Mouse (Mus musculus): Measurements from ENCODE around the gene Amotl1. TPM values are rescaled to one million over a fixed set of nuclear protein-coding genes. Genes with fewer than 3 reads are reported as not detected.

The Amotl1 gene
- total and polyA plus RNA-seq, 2 experiments from 2014 or later, result 11.7 to 70.2 TPM

GRCm38 (mm10) chr9:14560545-14560944, 84.3 kb downstream of the Amotl1 start:
- Histone ChIP-seq H3K9ac (replicated peaks; ENCODE audit: low read depth, low read length) (no peak overlapping the region), H3K4me2 (ENCODE audit: low read depth, low read length) (no peak overlapping the region), H3K27me3 (ENCODE audit: control insufficient read depth, insufficient read depth, low read length) (no peaks in the 10 kb centered on the region), H3K36me3 (replicated peaks; ENCODE audit: control insufficient read depth, insufficient read depth, low read length) (peaks cover 93% of the 10 kb centered on the region), H3K4me3 (ENCODE audit: low read depth, low read length) (no peak overlapping the region), H3K4me1 (ENCODE audit: control insufficient read depth, insufficient read depth) (no peaks in the 10 kb centered on the region), H3K27ac (ENCODE audit: low read depth) (no peak overlapping the region), H3K9me3 (replicated peaks; ENCODE audit: control insufficient read depth, low read length) (no peaks in the 10 kb centered on the region)
- no peak for TF ChIP-seq EP300 (IDR thresholded peaks at IDR 0.05; ENCODE audit: low read depth)
- DNase-seq (ENCODE audit: low spot score) (no peak), ATAC-seq (ENCODE audit: insufficient read depth, low read depth) (no peak)
- 88% methylated on average over 4 of the region's 4 CpGs for WGBS

- ATAC-seq (ENCODE audit: insufficient read depth, low read depth), result no peak
Observed at GRCm38 (mm10) chr9:14559996-14560395, 84.9 kb downstream of the Amotl1 start.

GRCm38 (mm10) chr9:14559430-14559829, 85.4 kb downstream of the Amotl1 start:
- Histone ChIP-seq H3K4me3 (ENCODE audit: low read depth, low read length) (no peak overlapping the region), H3K27me3 (ENCODE audit: control insufficient read depth, insufficient read depth, low read length) (no peaks in the 10 kb centered on the region), H3K4me1 (ENCODE audit: control insufficient read depth, insufficient read depth) (no peaks in the 10 kb centered on the region), H3K4me2 (ENCODE audit: low read depth, low read length) (no peak overlapping the region), H3K9ac (replicated peaks; ENCODE audit: low read depth, low read length) (no peak overlapping the region), H3K36me3 (replicated peaks; ENCODE audit: control insufficient read depth, insufficient read depth, low read length) (peaks cover 95% of the 10 kb centered on the region), H3K27ac (ENCODE audit: low read depth) (no peak overlapping the region), H3K9me3 (replicated peaks; ENCODE audit: control insufficient read depth, low read length) (no peaks in the 10 kb centered on the region)
- TF ChIP-seq CTCF (IDR thresholded peaks at IDR 0.05; ENCODE audit: low read depth) (no peak), EP300 (IDR thresholded peaks at IDR 0.05; ENCODE audit: low read depth) (no peak)
- no peak for ATAC-seq (ENCODE audit: insufficient read depth, low read depth)
- no peak for DNase-seq (ENCODE audit: low spot score)
- 59% methylated on average over 10 of the region's 10 CpGs for WGBS

More at GRCm38 (mm10) chr9:14559996-14560395, 84.9 kb downstream of the Amotl1 start:
- Histone ChIP-seq H3K4me1 (ENCODE audit: control insufficient read depth, insufficient read depth) (no peaks in the 10 kb centered on the region), H3K27me3 (ENCODE audit: control insufficient read depth, insufficient read depth, low read length) (no peaks in the 10 kb centered on the region), H3K4me2 (ENCODE audit: low read depth, low read length) (no peak overlapping the region), H3K27ac (ENCODE audit: low read depth) (no peak overlapping the region), H3K9me3 (replicated peaks; ENCODE audit: control insufficient read depth, low read length) (no peaks in the 10 kb centered on the region), H3K4me3 (ENCODE audit: low read depth, low read length) (no peak overlapping the region), H3K36me3 (replicated peaks; ENCODE audit: control insufficient read depth, insufficient read depth, low read length) (peaks cover 95% of the 10 kb centered on the region), H3K9ac (replicated peaks; ENCODE audit: low read depth, low read length) (no peak overlapping the region)
- WGBS, result 86% methylated on average over 9 of the region's 9 CpGs
- TF ChIP-seq CTCF (IDR thresholded peaks at IDR 0.05; ENCODE audit: low read depth) (no peak), EP300 (IDR thresholded peaks at IDR 0.05; ENCODE audit: low read depth) (no peak)
- no peak for DNase-seq (ENCODE audit: low spot score)

- Histone ChIP-seq H3K9ac (replicated peaks; ENCODE audit: low read depth, low read length) (no peak overlapping the region), H3K36me3 (replicated peaks; ENCODE audit: control insufficient read depth, insufficient read depth, low read length) (peaks cover 95% of the 10 kb centered on the region), H3K9me3 (replicated peaks; ENCODE audit: control insufficient read depth, low read length) (no peaks in the 10 kb centered on the region), H3K27me3 (ENCODE audit: control insufficient read depth, insufficient read depth, low read length) (no peaks in the 10 kb centered on the region), H3K4me2 (ENCODE audit: low read depth, low read length) (no peak overlapping the region), H3K4me3 (ENCODE audit: low read depth, low read length) (no peak overlapping the region), H3K27ac (ENCODE audit: low read depth) (no peak overlapping the region), H3K4me1 (ENCODE audit: control insufficient read depth, insufficient read depth) (no peaks in the 10 kb centered on the region)
- DNase-seq (ENCODE audit: low spot score) (no peak), ATAC-seq (ENCODE audit: insufficient read depth, low read depth) (no peak)
- TF ChIP-seq CTCF (IDR thresholded peaks at IDR 0.05; ENCODE audit: low read depth), result no peak
- no peak for TF ChIP-seq EP300 (IDR thresholded peaks at IDR 0.05; ENCODE audit: low read depth)
- 92% methylated on average over 10 of the region's 10 CpGs for WGBS
Observed at GRCm38 (mm10) chr9:14558332-14558731, 86.5 kb downstream of the Amotl1 start.

- TF ChIP-seq EP300 (IDR thresholded peaks at IDR 0.05; ENCODE audit: low read depth) (no peak), CTCF (IDR thresholded peaks at IDR 0.05; ENCODE audit: low read depth) (no peak)
- Histone ChIP-seq H3K9me3 (replicated peaks; ENCODE audit: control insufficient read depth, low read length) (no peaks in the 10 kb centered on the region), H3K4me3 (ENCODE audit: low read depth, low read length) (no peak overlapping the region), H3K9ac (replicated peaks; ENCODE audit: low read depth, low read length) (no peak overlapping the region), H3K27me3 (ENCODE audit: control insufficient read depth, insufficient read depth, low read length) (no peaks in the 10 kb centered on the region), H3K36me3 (replicated peaks; ENCODE audit: control insufficient read depth, insufficient read depth, low read length) (peaks cover 91% of the 10 kb centered on the region), H3K27ac (ENCODE audit: low read depth) (no peak overlapping the region), H3K4me2 (ENCODE audit: low read depth, low read length) (no peak overlapping the region), H3K4me1 (ENCODE audit: control insufficient read depth, insufficient read depth) (no peaks in the 10 kb centered on the region)
- 68% methylated on average over 11 of the region's 11 CpGs for WGBS
- no peak for ATAC-seq (ENCODE audit: insufficient read depth, low read depth)
- no peak for DNase-seq (ENCODE audit: low spot score)
Observed at GRCm38 (mm10) chr9:14548366-14548761, 96.5 kb downstream of the Amotl1 start.

GRCm38 (mm10) chr9:14547584-14548365, 97.1 kb downstream of the Amotl1 start:
- no peak overlapping the region for H3K27ac ChIP-seq (ENCODE audit: low read depth)
- TF ChIP-seq CTCF (IDR thresholded peaks at IDR 0.05; ENCODE audit: low read depth), result no peak
- no peak for TF ChIP-seq EP300 (IDR thresholded peaks at IDR 0.05; ENCODE audit: low read depth)

More at GRCm38 (mm10) chr9:14547584-14548365, 97.1 kb downstream of the Amotl1 start:
- H3K9me3 ChIP-seq (replicated peaks; ENCODE audit: control insufficient read depth, low read length), result no peaks in the 10 kb centered on the region
- H3K27me3 ChIP-seq (ENCODE audit: control insufficient read depth, insufficient read depth, low read length), result no peaks in the 10 kb centered on the region
- H3K9ac ChIP-seq (replicated peaks; ENCODE audit: low read depth, low read length), result no peak overlapping the region
- peaks cover 90% of the 10 kb centered on the region for H3K36me3 ChIP-seq (replicated peaks; ENCODE audit: control insufficient read depth, insufficient read depth, low read length)
- no peak overlapping the region for H3K4me3 ChIP-seq (ENCODE audit: low read depth, low read length)
- no peaks in the 10 kb centered on the region for H3K4me1 ChIP-seq (ENCODE audit: control insufficient read depth, insufficient read depth)
- H3K4me2 ChIP-seq (ENCODE audit: low read depth, low read length), result no peak overlapping the region
- 70% methylated on average over 12 of the region's 12 CpGs for WGBS
- ATAC-seq (ENCODE audit: insufficient read depth, low read depth) (no peak), DNase-seq (ENCODE audit: low spot score) (no peak)

All from heart, postnatal 0 days (tissue).